Mouse (Mus musculus) lung, postnatal 0 days (tissue): ENCODE data around the gene Gm45234. TPM values are rescaled to one million over a fixed set of nuclear protein-coding genes. Genes with fewer than 3 reads are reported as not detected.

ENCODE experiments used
- ATAC-seq: fragments of 200-750 bp; cut with Nextera tagmentation; 2 replicates; pipeline ENCODE4 v1.8.0; 2017; ENCODE audit warnings: moderate library complexity
- DNase-seq: peaks from one replicate; pipeline ENCODE4 v3.0.0-alpha.2; 2016; ENCODE audit warnings: low spot score
- H3K27ac ChIP-seq: fragments of 300-500 bp; sonication (generic); 2 replicates; pipeline ENCODE4 v1.5.1; 2014; ENCODE audit warnings: antibody characterized with exemption, mild to moderate bottlenecking, low read length, mixed read lengths
- H3K27me3 ChIP-seq: fragments of 300-500 bp; sonication (generic); replicated peaks from 2 replicates; pipeline ENCODE4 v1.6.1; 2014; ENCODE audit warnings: low read length, mixed read lengths; ENCODE audit not compliant: insufficient read depth
- H3K36me3 ChIP-seq: fragments of 300-500 bp; sonication (generic); 2 replicates; pipeline ENCODE4 v1.6.1; 2014; ENCODE audit warnings: low read length, mixed read lengths; ENCODE audit not compliant: insufficient read depth
- H3K4me1 ChIP-seq: fragments of 300-500 bp; sonication (generic); 2 replicates; pipeline ENCODE4 v1.6.1; 2014; ENCODE audit warnings: antibody characterized with exemption, low read depth, low read length, mixed read lengths; ENCODE audit not compliant: insufficient read depth
- H3K4me2 ChIP-seq: fragments of 300-500 bp; sonication (generic); replicated peaks from 2 replicates; pipeline ENCODE4 v1.6.1; 2014; ENCODE audit warnings: low read depth, mild to moderate bottlenecking, low read length, moderate library complexity, mixed read lengths
- H3K4me3 ChIP-seq: fragments of 300-500 bp; sonication (generic); 2 replicates; pipeline ENCODE4 v1.5.1; 2014; ENCODE audit warnings: low read depth, low read length
- H3K9ac ChIP-seq: fragments of 300-500 bp; sonication (generic); replicated peaks from 2 replicates; pipeline ENCODE4 v1.6.1; 2014; ENCODE audit warnings: low read depth, mild to moderate bottlenecking
- H3K9me3 ChIP-seq: fragments of 300-500 bp; sonication (generic); 2 replicates; pipeline ENCODE4 v1.6.1; 2016; ENCODE audit warnings: low read length, mixed read lengths
- CTCF ChIP-seq: IDR thresholded peaks from 2 replicates; pipeline ENCODE4 v1.5.1; 2016; ENCODE audit warnings: antibody characterized with exemption, mild to moderate bottlenecking
- EP300 ChIP-seq: IDR thresholded peaks from 2 replicates; pipeline ENCODE4 v1.6.1; 2016; ENCODE audit warnings: antibody characterized with exemption, mild to moderate bottlenecking, control low read depth
- WGBS: fragments of 180-500 bp; shearing (Covaris S2); extraction: QIAGEN DNeasy Blood & Tissue Kit; methylation state at CpG from one replicate; pipeline ENCODE4 v1.1.7; 2014; 5-methylcytosine and 5-hydroxymethylcytosine counted together
- microRNA counts: library from miRNA; unstranded; fragments of <30 nt; microRNA quantifications from one replicate; lab custom pipeline; 2015
- microRNA-seq: library from miRNA; unstranded; fragments of <30 nt; microRNA quantifications from one replicate; pipeline ENCODE4, GENCODE M21; 2016
- polyA plus RNA-seq: library from polyadenylated mRNA; unstranded; fragments of >200 nt; fragmentation: Nextera tagmentation; extraction: Ambion mirVana; gene quantifications from 2 replicates; pipeline ENCODE4 v1.2.1, GENCODE M21; 2015

Gene Gm45234
- polyA plus RNA-seq, 1 experiment from 2014 or later: not detected

- Histone ChIP-seq H3K36me3 (peaks cover 4% of the 10 kb centered on the region; the same call in 1 of the 2 replicates), H3K27me3 (no peaks in the 10 kb centered on the region), H3K4me3 (no peak overlapping the region), H3K9ac (no peak overlapping the region), H3K27ac (peak overlapping the region; percentile 86), H3K4me1 (peaks cover 14% of the 10 kb centered on the region; the same call in 1 of the 2 replicates), H3K4me2 (no peak overlapping the region), H3K9me3 (no peaks in the 10 kb centered on the region)
- peak; percentile 88 for DNase-seq
- ATAC-seq: peak; percentile 92
- 49% methylated on average over 15 of the region's 15 CpGs for WGBS
- TF ChIP-seq CTCF (no peak), EP300 (peak; percentile 41; the same call in 1 of the 2 replicates)
These were observed 61.5 kb downstream of the Gm45234 start for GRCm38 (mm10) chr6:124694166-124694955.

GRCm38 (mm10) chr6:124693243-124693981 is 62.4 kb downstream of the Gm45234 start:
- ATAC-seq (peak; percentile 56), DNase-seq (peak; percentile 47)
- Histone ChIP-seq H3K9ac (no peak overlapping the region), H3K27ac (peak overlapping the region; percentile 86), H3K4me1 (peaks cover 14% of the 10 kb centered on the region; the same call in 1 of the 2 replicates), H3K4me2 (no peak overlapping the region), H3K4me3 (no peak overlapping the region), H3K9me3 (no peaks in the 10 kb centered on the region), H3K27me3 (no peaks in the 10 kb centered on the region), H3K36me3 (no peaks in the 10 kb centered on the region)
- 36% methylated on average over 15 of the region's 15 CpGs for WGBS
- TF ChIP-seq EP300 (no peak), CTCF (no peak)

- ATAC-seq (no peak), DNase-seq (no peak)
- 80% methylated on average over 3 of the region's 3 CpGs for WGBS
- Histone ChIP-seq H3K9me3 (no peaks in the 10 kb centered on the region), H3K4me1 (peaks cover 14% of the 10 kb centered on the region; the same call in 1 of the 2 replicates), H3K27ac (no peak overlapping the region), H3K9ac (no peak overlapping the region), H3K4me2 (no peak overlapping the region), H3K36me3 (no peaks in the 10 kb centered on the region), H3K27me3 (no peaks in the 10 kb centered on the region), H3K4me3 (no peak overlapping the region)
- TF ChIP-seq CTCF (no peak), EP300 (no peak)
These were observed 65.3 kb downstream of the Gm45234 start for GRCm38 (mm10) chr6:124690517-124690916.

MicroRNAs encoded within 50 kb of the gene (microRNA counts, 519-probe panel; counts per million panel counts)
- microRNA mmu-miR-141 (lab: Ali Mortazavi, UCI): 6,059 counts per million, percentile 79 among the panel's probes with 10 or more counts
- 6,320 counts per million, percentile 83 among the panel's probes with 10 or more counts for microRNA mmu-miR-200c (lab: Ali Mortazavi, UCI)

Small RNA genes lying within 50 kb of the gene (microRNA-seq; reads per million reads assigned to microRNA genes)
- gene Mir141 (2,103 reads per million, percentile 83 among the genes with 10 or more reads in this experiment), gene Mir200c (13,072 reads per million, percentile 95 among the genes with 10 or more reads in this experiment)

Other genes starting within 250 kb of the Gm45234 start
- gene C1ra, start 243.6 kb downstream of the Gm45234 start, polyA plus RNA-seq: 23.2 and 24.7 TPM in 2 replicates
- 18.7 and 18.8 TPM in 2 replicates for gene C1s1, start 213.7 kb downstream of the Gm45234 start, polyA plus RNA-seq
- gene C1rb, start 185.7 kb downstream of the Gm45234 start, polyA plus RNA-seq: 0.06 TPM in 1 of 2 replicates, not detected in the other
- gene C1s2, start 119.9 kb downstream of the Gm45234 start, polyA plus RNA-seq: 0.12 TPM in 1 of 2 replicates, not detected in the other
- 67.3 and 74.2 TPM in 2 replicates for gene Lpcat3, start 93.0 kb downstream of the Gm45234 start, polyA plus RNA-seq
- 83.1 and 86.7 TPM in 2 replicates for gene Emg1, start 43.8 kb downstream of the Gm45234 start, polyA plus RNA-seq
- gene Phb2, start 43.7 kb downstream of the Gm45234 start, polyA plus RNA-seq: 162 and 169 TPM in 2 replicates
- 24.0 and 27.8 TPM in 2 replicates for gene Ptpn6, start 17.3 kb downstream of the Gm45234 start, polyA plus RNA-seq
- gene Grcc10, start 14.6 kb downstream of the Gm45234 start, polyA plus RNA-seq: 332 and 367 TPM in 2 replicates
- gene Atn1, start 503 bp upstream of the Gm45234 start, polyA plus RNA-seq: 9.6 and 11.2 TPM in 2 replicates
- 1.2 and 1.5 TPM in 2 replicates for gene Eno2, start 13.7 kb upstream of the Gm45234 start, polyA plus RNA-seq
- gene Lrrc23, start 23.7 kb upstream of the Gm45234 start, polyA plus RNA-seq: 26.7 and 34.0 TPM in 2 replicates
- gene Spsb2, start 52.6 kb upstream of the Gm45234 start, polyA plus RNA-seq: 27.6 and 33.7 TPM in 2 replicates
- 186 and 187 TPM in 2 replicates for gene Tpi1, start 58.3 kb upstream of the Gm45234 start, polyA plus RNA-seq
- 53.6 and 54.3 TPM in 2 replicates for gene Usp5, start 73.5 kb upstream of the Gm45234 start, polyA plus RNA-seq
- gene Cdca3, start 73.5 kb upstream of the Gm45234 start, polyA plus RNA-seq: 8.2 and 11.8 TPM in 2 replicates
- gene Gnb3, start 84.3 kb upstream of the Gm45234 start, polyA plus RNA-seq: 0.24 and 0.26 TPM in 2 replicates
- gene P3h3, start 101.7 kb upstream of the Gm45234 start, polyA plus RNA-seq: 8.4 and 9.3 TPM in 2 replicates
- 0.20 and 0.26 TPM in 2 replicates for gene Gpr162, start 108.0 kb upstream of the Gm45234 start, polyA plus RNA-seq
- 0.07 and 0.10 TPM in 2 replicates for gene Cd4, start 132.2 kb upstream of the Gm45234 start, polyA plus RNA-seq
- 2.3 TPM in 2 replicates for gene Lag3, start 155.7 kb upstream of the Gm45234 start, polyA plus RNA-seq
- gene Ptms, start 164.1 kb upstream of the Gm45234 start, polyA plus RNA-seq: 533 and 563 TPM in 2 replicates
- gene Mlf2, start 175.4 kb upstream of the Gm45234 start, polyA plus RNA-seq: 289 and 300 TPM in 2 replicates
- gene Cops7a, start 209.5 kb upstream of the Gm45234 start, polyA plus RNA-seq: 112 and 118 TPM in 2 replicates
- gene Pianp, start 240.7 kb upstream of the Gm45234 start, polyA plus RNA-seq: 0.29 and 0.35 TPM in 2 replicates